Mouse (Mus musculus) forebrain, embryonic 11.5 days (tissue): ENCODE measurements around the gene Gm3095. TPM values are rescaled to one million over a fixed set of nuclear protein-coding genes. Genes with fewer than 3 reads are reported as not detected.
"Not testable (repeated sequence)": the region's sequence is repeated elsewhere in the genome, so short reads cannot be mapped to it uniquely, and the experiment has no call there.

Experiments
- ATAC-seq: fragments of 200-750 bp; cut with Nextera tagmentation; replicated peaks from 2 replicates; pipeline ENCODE4 v1.8.0; 2017; ENCODE audit warnings: moderate TSS enrichment; ENCODE audit not compliant: low FRiP score
- DNase-seq: peaks from one replicate; pipeline ENCODE4 v3.0.0-alpha.2; 2017; ENCODE audit warnings: low spot score
- H3K27ac ChIP-seq: fragments of 300-500 bp; sonication (generic); 2 replicates; pipeline ENCODE4 v1.5.1; 2014; ENCODE audit warnings: low read depth, low read length
- H3K27me3 ChIP-seq: fragments of 300-500 bp; sonication (generic); 2 replicates; pipeline ENCODE4 v1.6.1; 2014; ENCODE audit warnings: mild to moderate bottlenecking, low read length, mixed read lengths; ENCODE audit not compliant: control insufficient read depth, insufficient read depth
- H3K36me3 ChIP-seq: fragments of 300-500 bp; sonication (generic); 2 replicates; pipeline ENCODE4 v1.6.1; 2014; ENCODE audit warnings: mild to moderate bottlenecking, low read length, moderate library complexity, mixed read lengths; ENCODE audit not compliant: control insufficient read depth, insufficient read depth
- H3K4me1 ChIP-seq: fragments of 300-500 bp; sonication (generic); replicated peaks from 2 replicates; pipeline ENCODE4 v1.6.1; 2014; ENCODE audit warnings: low read length, mixed read lengths; ENCODE audit not compliant: control insufficient read depth, insufficient read depth
- H3K4me2 ChIP-seq: fragments of 300-500 bp; sonication (generic); 2 replicates; pipeline ENCODE4 v1.6.1; 2014; ENCODE audit warnings: low read depth, mild to moderate bottlenecking, low read length, moderate library complexity, mixed read lengths; ENCODE audit not compliant: severe bottlenecking
- H3K4me3 ChIP-seq: fragments of 300-500 bp; sonication (generic); 2 replicates; pipeline ENCODE4 v1.5.1; 2014; ENCODE audit warnings: low read depth, low read length
- H3K9ac ChIP-seq: fragments of 300-500 bp; sonication (generic); 2 replicates; pipeline ENCODE4 v1.6.1; 2014; ENCODE audit warnings: low read length
- H3K9me3 ChIP-seq: fragments of 300-500 bp; sonication (generic); 2 replicates; pipeline ENCODE4 v1.6.1; 2016; ENCODE audit warnings: low read length, mixed read lengths; ENCODE audit not compliant: control insufficient read depth
- WGBS: fragments of 180-500 bp; shearing (Covaris S2); extraction: QIAGEN DNeasy Blood & Tissue Kit; methylation state at CpG from one replicate; pipeline ENCODE4 v1.1.7; 2014; 5-methylcytosine and 5-hydroxymethylcytosine counted together
- polyA plus RNA-seq: library from polyadenylated mRNA; unstranded; fragments of >200 nt; fragmentation: Nextera tagmentation; extraction: Ambion mirVana; gene quantifications from 2 replicates; pipeline ENCODE4 v1.2.1, GENCODE M21; 2014

The Gm3095 gene
- polyA plus RNA-seq: 0.13 and 0.57 TPM in 2 replicates

GRCm38 (mm10) chr14:3963247-3963646 lies at the start of gene Gm3095:
Gene Gm3095 (plus strand): TSS chr14:3963547.
- not testable (repeated sequence) for H3K4me3 ChIP-seq, H3K9ac ChIP-seq, H3K27me3 ChIP-seq, H3K4me2 ChIP-seq, DNase-seq, H3K36me3 ChIP-seq, H3K27ac ChIP-seq, H3K4me1 ChIP-seq, ATAC-seq, H3K9me3 ChIP-seq
- no CpG with 5 or more reads among the region's 2 CpGs for WGBS

- not testable (repeated sequence) for H3K9ac ChIP-seq, H3K27me3 ChIP-seq, H3K4me3 ChIP-seq, H3K27ac ChIP-seq, H3K36me3 ChIP-seq, H3K9me3 ChIP-seq, H3K4me2 ChIP-seq, DNase-seq, H3K4me1 ChIP-seq, ATAC-seq
- WGBS: 100% methylated on average over 1 of the region's 2 CpGs
Measured at GRCm38 (mm10) chr14:3931456-3931855, 31.9 kb upstream of the Gm3095 start, which contains the start of gene Gm3029. Gene Gm3029 (plus strand): TSS chr14:3931756.

- H3K27ac ChIP-seq: not testable (repeated sequence)
Measured at GRCm38 (mm10) chr14:3998094-3998493, 34.7 kb downstream of the Gm3095 start, which contains the start of gene Gm3099. Gene Gm3099 (plus strand): TSS chr14:3998394.

More at GRCm38 (mm10) chr14:3998094-3998493, 34.7 kb downstream of the Gm3095 start, which contains the start of gene Gm3099:
- not testable (repeated sequence) for ATAC-seq, DNase-seq, H3K27me3 ChIP-seq, H3K36me3 ChIP-seq, H3K4me2 ChIP-seq, H3K4me3 ChIP-seq, H3K4me1 ChIP-seq, H3K9me3 ChIP-seq, H3K9ac ChIP-seq
- no CpG with 5 or more reads among the region's 3 CpGs for WGBS

Other genes starting within 250 kb of the Gm3095 start
- gene Gm3002, start 153.5 kb upstream of the Gm3095 start, polyA plus RNA-seq: 0.72 and 0.83 TPM in 2 replicates
- not detected in 2 replicates for gene Gm3033, start 117.3 kb upstream of the Gm3095 start, polyA plus RNA-seq
- 0.19 TPM in 1 of 2 replicates, not detected in the other for gene Gm2916, start 79.4 kb upstream of the Gm3095 start, polyA plus RNA-seq
- gene Gm3029, start 31.8 kb upstream of the Gm3095 start, polyA plus RNA-seq: not detected in 2 replicates
- not detected in 2 replicates for gene Gm3099, start 34.8 kb downstream of the Gm3095 start, polyA plus RNA-seq
- gene Gm5796, start 60.4 kb downstream of the Gm3095 start, polyA plus RNA-seq: 0.65 and 0.97 TPM in 2 replicates
- not detected in 2 replicates for gene Gm3115, start 120.6 kb downstream of the Gm3095 start, polyA plus RNA-seq
- 0.53 TPM in 1 of 2 replicates, not detected in the other for gene Gm8108, start 147.0 kb downstream of the Gm3095 start, polyA plus RNA-seq
- gene Gm3127, start 201.5 kb downstream of the Gm3095 start, polyA plus RNA-seq: not detected in 2 replicates
- 0.79 and 1.9 TPM in 2 replicates for gene Gm2974, start 219.0 kb downstream of the Gm3095 start, polyA plus RNA-seq